Mouse (Mus musculus) hindbrain, postnatal 0 days (tissue): ENCODE measurements at regions not wholly inside any gene's neighbourhood (a gene's known extent, or its start where the extent isn't known, plus 50 kb on each side); places are given as distances from the start of the nearest gene placed in this dataset.
"Not testable (repeated sequence)": the region's sequence is repeated elsewhere in the genome, so short reads cannot be mapped to it uniquely, and the experiment has no call there.

Source experiments
- ATAC-seq: fragments of 200-750 bp; cut with Nextera tagmentation; 2 replicates; pipeline ENCODE4 v1.8.0; 2017; ENCODE audit warnings: mild to moderate bottlenecking, moderate TSS enrichment, moderate library complexity
- DNase-seq: peaks from one replicate; pipeline ENCODE4 v3.0.0-alpha.2; 2015; ENCODE audit warnings: low spot score
- H3K27ac ChIP-seq: fragments of 300-500 bp; sonication (generic); 2 replicates; pipeline ENCODE4 v1.5.1; 2014; ENCODE audit warnings: mild to moderate bottlenecking
- H3K27me3 ChIP-seq: fragments of 300-500 bp; sonication (generic); 2 replicates; pipeline ENCODE4 v1.6.1; 2014; ENCODE audit warnings: low read length, mixed read lengths; ENCODE audit not compliant: insufficient read depth
- H3K36me3 ChIP-seq: fragments of 300-500 bp; sonication (generic); 2 replicates; pipeline ENCODE4 v1.6.1; 2014; ENCODE audit warnings: low read length, mixed read lengths; ENCODE audit not compliant: insufficient read depth
- H3K4me1 ChIP-seq: fragments of 300-500 bp; sonication (generic); 2 replicates; pipeline ENCODE4 v1.6.1; 2014; ENCODE audit warnings: antibody characterized with exemption, low read length, mixed read lengths; ENCODE audit not compliant: insufficient read depth
- H3K4me2 ChIP-seq: fragments of 300-500 bp; sonication (generic); 2 replicates; pipeline ENCODE4 v1.6.1; 2014; ENCODE audit warnings: low read depth, mild to moderate bottlenecking, low read length, moderate library complexity, mixed read lengths
- H3K4me3 ChIP-seq: fragments of 300-500 bp; sonication (generic); 2 replicates; pipeline ENCODE4 v1.5.1; 2014; ENCODE audit warnings: low read length
- H3K9ac ChIP-seq: fragments of 300-500 bp; sonication (generic); replicated peaks from 2 replicates; pipeline ENCODE4 v1.6.1; 2014; ENCODE audit warnings: mild to moderate bottlenecking, low read length, moderate library complexity, mixed read lengths
- H3K9me3 ChIP-seq: fragments of 300-500 bp; sonication (generic); 2 replicates; pipeline ENCODE4 v1.6.1; 2016; ENCODE audit warnings: low read length, mixed read lengths
- CTCF ChIP-seq: IDR thresholded peaks from 2 replicates; pipeline ENCODE4 v1.5.1; 2016; ENCODE audit warnings: antibody characterized with exemption, control low read depth, low read depth
- WGBS: fragments of 180-500 bp; shearing (Covaris S2); extraction: QIAGEN DNeasy Blood & Tissue Kit; methylation state at CpG from one replicate; pipeline ENCODE4 v1.1.7; 2014; 5-methylcytosine and 5-hydroxymethylcytosine counted together

GRCm38 (mm10) chr3:137267752-137268151 lies 73.1 kb upstream of the Emcn start:
- Histone ChIP-seq H3K27me3 (no peaks in the 10 kb centered on the region), H3K9me3 (no peaks in the 10 kb centered on the region), H3K36me3 (no peaks in the 10 kb centered on the region), H3K4me3 (no peak overlapping the region), H3K4me1 (no peaks in the 10 kb centered on the region), H3K9ac (no peak overlapping the region), H3K27ac (no peak overlapping the region), H3K4me2 (no peak overlapping the region)
- TF ChIP-seq CTCF = no peak
- peak; percentile 30 for DNase-seq
- 71% methylated on average over 1 of the region's 1 CpGs for WGBS
- no peak for ATAC-seq

- ATAC-seq (no peak), DNase-seq (no peak)
- H3K4me2 ChIP-seq = no peak overlapping the region
- H3K4me3 ChIP-seq = no peak overlapping the region
- 73% methylated on average over 8 of the region's 8 CpGs for WGBS
- H3K27me3 ChIP-seq = no peaks in the 10 kb centered on the region
- H3K9ac ChIP-seq = no peak overlapping the region
- no peaks in the 10 kb centered on the region for H3K9me3 ChIP-seq
- no peaks in the 10 kb centered on the region for H3K36me3 ChIP-seq
- H3K4me1 ChIP-seq = no peaks in the 10 kb centered on the region
- no peak overlapping the region for H3K27ac ChIP-seq
- no peak for TF ChIP-seq CTCF
These were observed 65.4 kb upstream of the Emcn start for GRCm38 (mm10) chr3:137275444-137275843.

- TF ChIP-seq CTCF = no peak
- H3K9ac ChIP-seq = no peak overlapping the region
- H3K36me3 ChIP-seq = no peaks in the 10 kb centered on the region
- H3K4me3 ChIP-seq = no peak overlapping the region
- 57% methylated on average over 1 of the region's 1 CpGs for WGBS
- ATAC-seq (no peak), DNase-seq (no peak)
- H3K9me3 ChIP-seq = no peaks in the 10 kb centered on the region
- no peaks in the 10 kb centered on the region for H3K4me1 ChIP-seq
- H3K27me3 ChIP-seq = no peaks in the 10 kb centered on the region
- H3K27ac ChIP-seq = no peak overlapping the region
- H3K4me2 ChIP-seq = no peak overlapping the region
These were observed 61.6 kb upstream of the Emcn start for GRCm38 (mm10) chr3:137279284-137279683.

GRCm38 (mm10) chr3:137281052-137281451 lies 59.8 kb upstream of the Emcn start:
- peak; percentile 20 for DNase-seq
- Histone ChIP-seq H3K9me3 (no peaks in the 10 kb centered on the region), H3K27me3 (no peaks in the 10 kb centered on the region), H3K9ac (no peak overlapping the region), H3K27ac (no peak overlapping the region), H3K4me3 (no peak overlapping the region), H3K4me2 (no peak overlapping the region), H3K36me3 (no peaks in the 10 kb centered on the region), H3K4me1 (no peaks in the 10 kb centered on the region)
- 61% methylated on average over 7 of the region's 7 CpGs for WGBS
- no peak for TF ChIP-seq CTCF
- no peak for ATAC-seq

GRCm38 (mm10) chr3:137287558-137287957 lies 53.3 kb upstream of the Emcn start:
- H3K9ac ChIP-seq, H3K36me3 ChIP-seq, H3K27ac ChIP-seq, H3K4me1 ChIP-seq, H3K4me2 ChIP-seq, ATAC-seq, H3K9me3 ChIP-seq, DNase-seq, H3K4me3 ChIP-seq, H3K27me3 ChIP-seq: not testable (repeated sequence)
- WGBS = 94% methylated on average over 11 of the region's 11 CpGs

GRCm38 (mm10) chr3:137288301-137288942 lies 52.4 kb upstream of the Emcn start:
- no peak for TF ChIP-seq CTCF

GRCm38 (mm10) chr3:137288943-137289682 lies 51.8 kb upstream of the Emcn start:
- no peak overlapping the region for H3K4me2 ChIP-seq
- ATAC-seq (no peak), DNase-seq (no peak)
- H3K27ac ChIP-seq = no peak overlapping the region
- H3K9ac ChIP-seq = no peak overlapping the region
- no peaks in the 10 kb centered on the region for H3K36me3 ChIP-seq
- no peak overlapping the region for H3K4me3 ChIP-seq
- H3K9me3 ChIP-seq = no peaks in the 10 kb centered on the region
- H3K27me3 ChIP-seq = no peaks in the 10 kb centered on the region
- H3K4me1 ChIP-seq = no peaks in the 10 kb centered on the region
- 85% methylated on average over 2 of the region's 2 CpGs for WGBS
- no peak for TF ChIP-seq CTCF

More at GRCm38 (mm10) chr3:137288301-137288942, 52.4 kb upstream of the Emcn start:
- Histone ChIP-seq H3K27ac (no peak overlapping the region), H3K9me3 (no peaks in the 10 kb centered on the region), H3K4me2 (no peak overlapping the region), H3K9ac (no peak overlapping the region), H3K36me3 (no peaks in the 10 kb centered on the region), H3K4me3 (no peak overlapping the region), H3K4me1 (no peaks in the 10 kb centered on the region), H3K27me3 (no peaks in the 10 kb centered on the region)
- 81% methylated on average over 7 of the region's 7 CpGs for WGBS
- ATAC-seq (no peak), DNase-seq (no peak)
